Mouse (Mus musculus) cortical plate, adult 2 months (tissue): ENCODE data around the gene Tarbp1.

ENCODE experiments used
- CTCF ChIP-seq: fragments of 200-500 bp; IDR thresholded peaks from 2 replicates; pipeline ENCODE4 v1.5.1; 2011; ENCODE audit warnings: mild to moderate bottlenecking, control low read depth, low read length; ENCODE audit not compliant: insufficient read depth; ENCODE audit errors: extremely low read depth
- POLR2A ChIP-seq: fragments of 200-500 bp; IDR thresholded peaks from 2 replicates; pipeline ENCODE4 v1.6.1; 2011; ENCODE audit warnings: mild to moderate bottlenecking, low read length, control low read depth; ENCODE audit not compliant: insufficient read depth; ENCODE audit errors: extremely low read depth

DNA sequence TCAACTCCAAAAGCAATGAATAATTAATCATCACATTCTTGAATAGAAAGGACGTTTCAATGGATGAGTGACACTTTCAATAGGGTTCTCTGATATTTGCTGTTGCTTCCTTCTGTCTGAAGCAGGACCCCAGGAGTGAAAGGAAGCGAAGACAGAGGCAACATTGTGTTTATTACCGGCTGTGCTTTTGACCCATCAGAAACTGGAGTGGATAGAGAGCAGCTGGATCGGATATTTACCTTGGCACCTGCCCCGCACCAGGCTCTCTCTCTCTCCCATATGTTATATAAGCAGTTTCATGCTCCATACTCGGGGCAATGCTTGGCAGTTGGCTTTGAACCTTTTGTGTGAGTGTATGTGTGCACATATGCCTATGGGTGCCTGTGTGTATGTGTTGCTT lies 23.6 kb upstream of the Tarbp1 start:
- TF ChIP-seq CTCF = no peak
- no peak for TF ChIP-seq POLR2A
